Mouse (Mus musculus) heart, postnatal 0 days (tissue): ENCODE data around the gene Ryr3.

Source experiments
- CTCF ChIP-seq: IDR thresholded peaks from 2 replicates; pipeline ENCODE4 v1.5.1; 2016; ENCODE audit warnings: antibody characterized with exemption, control low read depth, low read depth
- EP300 ChIP-seq: IDR thresholded peaks from 2 replicates; pipeline ENCODE4 v1.6.1; 2016; ENCODE audit warnings: antibody characterized with exemption, low read depth

DNA sequence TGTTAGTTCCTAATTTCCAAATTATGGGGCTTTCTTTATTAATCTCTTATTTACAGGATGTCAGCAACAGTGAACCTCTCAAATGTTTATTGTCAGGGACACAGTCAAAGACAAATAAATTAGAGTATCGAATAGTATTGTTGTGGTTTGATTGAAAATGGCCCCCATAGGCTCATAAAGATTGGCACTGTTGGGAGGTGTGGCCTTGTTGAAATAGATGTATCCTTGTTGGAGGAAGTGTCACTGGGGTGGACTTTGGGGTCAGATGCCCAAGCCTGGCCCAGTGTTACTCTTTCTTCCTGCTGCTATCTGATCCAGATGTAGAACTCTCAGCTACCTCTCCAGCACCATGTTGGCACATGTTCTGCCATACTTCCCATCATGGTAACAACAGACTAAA, 495.7 kb downstream of the Ryr3 start:
- no peak for TF ChIP-seq CTCF
- no peak for TF ChIP-seq EP300
